Mouse (Mus musculus) thymus, postnatal 36 days (tissue): ENCODE measurements around the gene March6.

Experiments
- DNase-seq, 2 experiments: peaks; one replicate each; pipeline ENCODE4 v3.0.0; 2022; ENCODE audit warnings: mixed read lengths in 2 of 2

Gene March6

GRCm38 (mm10) chr15:31510477-31511405 is 20.1 kb downstream of the March6 start:
- no peak for DNase-seq

GRCm38 (mm10) chr15:31505082-31505481 is 25.8 kb downstream of the March6 start:
- DNase-seq, result no peak

- DNase-seq, result no peak
Measured at GRCm38 (mm10) chr15:31503447-31503846, 27.4 kb downstream of the March6 start.

- no peak for DNase-seq
Measured at GRCm38 (mm10) chr15:31502996-31503395, 27.9 kb downstream of the March6 start.

- DNase-seq, result no peak
Measured at GRCm38 (mm10) chr15:31502313-31502712, 28.5 kb downstream of the March6 start.

- DNase-seq, result no peak
Measured at GRCm38 (mm10) chr15:31494803-31495202, 36.0 kb downstream of the March6 start.

- no peak for DNase-seq
Measured at GRCm38 (mm10) chr15:31494310-31494709, 36.5 kb downstream of the March6 start.

- no peak for DNase-seq
Measured at GRCm38 (mm10) chr15:31487407-31487806, 43.4 kb downstream of the March6 start.

- DNase-seq, result no peak
Measured at GRCm38 (mm10) chr15:31476678-31477077, 54.2 kb downstream of the March6 start.

- DNase-seq, result no peak
Measured at GRCm38 (mm10) chr15:31472645-31473574, 57.9 kb downstream of the March6 start.

- DNase-seq, result no peak
Measured at GRCm38 (mm10) chr15:31471529-31471928, 59.3 kb downstream of the March6 start.

- no peak for DNase-seq
Measured at GRCm38 (mm10) chr15:31469497-31469896, 61.4 kb downstream of the March6 start.

GRCm38 (mm10) chr15:31468806-31469205 is 62.0 kb downstream of the March6 start:
- DNase-seq, result no peak

- no peak for DNase-seq
Measured at GRCm38 (mm10) chr15:31466749-31467148, 64.1 kb downstream of the March6 start.

- DNase-seq, result no peak
Measured at GRCm38 (mm10) chr15:31466295-31466694, 64.6 kb downstream of the March6 start.

- DNase-seq, result no peak
Measured at GRCm38 (mm10) chr15:31465806-31466205, 65.0 kb downstream of the March6 start.

GRCm38 (mm10) chr15:31460571-31460970 is 70.3 kb downstream of the March6 start:
- peak in 1 of 2 experiments; percentile 19 for DNase-seq

GRCm38 (mm10) chr15:31458081-31458480 is 72.8 kb downstream of the March6 start:
- no peak for DNase-seq

- DNase-seq, result no peak
Measured at GRCm38 (mm10) chr15:31456381-31456780, 74.5 kb downstream of the March6 start.

GRCm38 (mm10) chr15:31454861-31455295 is 76.0 kb downstream of the March6 start:
- no peak for DNase-seq

- no peak for DNase-seq
Measured at GRCm38 (mm10) chr15:31454096-31454860, 76.6 kb downstream of the March6 start.

- DNase-seq, result peak; percentile 65 to 72
Measured at GRCm38 (mm10) chr15:31453098-31453916, 77.5 kb downstream of the March6 start, which contains the start of gene Ropn1l. TSS of gene Ropn1l (minus strand) at chr15:31453737.
